Mouse (Mus musculus) thymus, postnatal 14 days (tissue): ENCODE data around the gene Ercc1.

Experiments
- DNase-seq: peaks from one replicate; pipeline ENCODE4 v3.0.0; 2021

The Ercc1 gene

GRCm38 (mm10) chr7:19344237-19344847 is at the start of gene Ercc1:
Gene Ercc1 (plus strand): TSS chr7:19344778.
- peak; percentile 40 for DNase-seq

GRCm38 (mm10) chr7:19295503-19296185 is 48.9 kb upstream of the Ercc1 start:
- peak; percentile 97 for DNase-seq

GRCm38 (mm10) chr7:19297034-19297433 is 47.5 kb upstream of the Ercc1 start:
- DNase-seq: no peak

GRCm38 (mm10) chr7:19297794-19298193 is 46.8 kb upstream of the Ercc1 start:
- no peak for DNase-seq

GRCm38 (mm10) chr7:19299194-19299593 is 45.4 kb upstream of the Ercc1 start:
- no peak for DNase-seq

GRCm38 (mm10) chr7:19300501-19301421 is 43.8 kb upstream of the Ercc1 start:
- DNase-seq: peak; percentile 87

- no peak for DNase-seq
Observed at GRCm38 (mm10) chr7:19301461-19302263, 42.9 kb upstream of the Ercc1 start.

- DNase-seq: no peak
Observed at GRCm38 (mm10) chr7:19302264-19303045, 42.1 kb upstream of the Ercc1 start.

- no peak for DNase-seq
Observed at GRCm38 (mm10) chr7:19303046-19303305, 41.6 kb upstream of the Ercc1 start.

- DNase-seq: peak; percentile 83
Observed at GRCm38 (mm10) chr7:19303770-19304169, 40.8 kb upstream of the Ercc1 start.

GRCm38 (mm10) chr7:19304501-19305412 is 39.8 kb upstream of the Ercc1 start:
- DNase-seq: no peak

- no peak for DNase-seq
Observed at GRCm38 (mm10) chr7:19305413-19305735, 39.2 kb upstream of the Ercc1 start.

- DNase-seq: no peak
Observed at GRCm38 (mm10) chr7:19305796-19306765, 38.5 kb upstream of the Ercc1 start.

- DNase-seq: no peak
Observed at GRCm38 (mm10) chr7:19306819-19307738, 37.5 kb upstream of the Ercc1 start.

GRCm38 (mm10) chr7:19307739-19308453 is 36.7 kb upstream of the Ercc1 start:
- peak; percentile 66 for DNase-seq

- peak; percentile 97 for DNase-seq
Observed at GRCm38 (mm10) chr7:19308454-19309277, 35.9 kb upstream of the Ercc1 start.

GRCm38 (mm10) chr7:19309278-19309883 is 35.2 kb upstream of the Ercc1 start:
- DNase-seq: peak; percentile 24
